Mouse (Mus musculus) ES-CJ7 (cell line): ENCODE data around the gene Nelfcd.

Source experiments
- DNase-seq: peaks from one replicate; pipeline ENCODE4 v3.0.0; 2011; ENCODE audit warnings: low read depth, low spot score

The Nelfcd gene

DNA sequence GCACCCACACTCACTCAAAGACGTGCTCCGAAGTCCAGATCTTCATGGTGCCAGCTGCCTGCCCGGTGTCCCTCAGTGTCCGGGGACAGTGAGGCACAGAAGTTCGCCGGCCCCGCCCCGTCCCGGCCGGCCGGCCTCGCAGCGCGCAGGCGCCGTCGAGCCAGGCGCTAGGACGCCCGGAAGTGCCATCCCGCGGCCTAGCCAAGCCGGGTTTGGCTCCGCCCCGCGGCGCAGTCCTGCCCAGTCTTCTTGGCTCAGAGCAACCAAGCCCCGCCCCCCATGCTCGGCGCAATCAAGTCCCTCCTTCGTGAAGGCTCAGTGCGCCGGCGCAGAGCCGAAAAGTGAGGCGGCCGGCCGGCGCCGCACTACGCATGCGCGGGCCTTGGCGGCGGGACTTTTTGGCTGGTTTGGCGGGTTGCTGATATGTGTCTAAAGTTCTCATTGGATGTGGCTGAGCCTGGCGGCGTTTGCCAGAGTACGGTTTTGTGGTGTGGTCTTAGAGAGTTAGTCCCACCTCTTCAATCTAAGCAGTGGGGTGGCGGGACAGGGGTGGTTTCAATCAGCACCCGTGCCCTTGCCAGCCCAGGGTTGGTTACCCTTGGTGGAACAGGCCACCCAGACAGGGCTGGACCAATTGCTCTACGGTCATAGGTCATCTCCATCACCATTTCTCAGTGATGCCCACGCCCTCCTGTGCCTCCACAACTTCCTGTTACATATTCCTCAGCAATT lies 57.4 kb downstream of the Nelfcd start, which contains the start of gene Prelid3b:
TSS of gene Prelid3b (minus strand) at position 264 of the 732 bp plus-strand sequence.
- DNase-seq: peak; percentile 99

DNA sequence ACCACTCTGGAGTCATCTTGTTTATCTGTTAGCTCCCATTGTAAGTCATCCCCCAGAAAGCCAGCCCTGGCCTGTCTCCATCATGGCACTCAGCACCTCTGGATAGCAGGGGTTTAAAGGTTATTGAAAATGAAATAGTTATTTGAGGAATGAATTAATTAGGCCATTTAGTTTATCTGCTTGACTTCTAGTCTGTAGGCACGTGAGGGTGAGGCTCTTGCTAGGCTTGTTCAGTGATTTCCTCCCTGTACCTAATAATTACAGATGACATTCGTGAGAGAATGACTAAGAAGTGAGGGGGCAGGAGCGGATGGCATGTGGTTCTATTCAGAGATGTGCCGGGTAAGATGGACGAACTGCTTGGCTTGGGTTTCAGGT lies 57.9 kb downstream of the Nelfcd start:
- DNase-seq: no peak
